Mouse (Mus musculus): Measurements from ENCODE around the gene Hist1h2ai. TPM values are rescaled to one million over a fixed set of nuclear protein-coding genes. Genes with fewer than 3 reads are reported as not detected.
"Not testable (repeated sequence)": the region's sequence is repeated elsewhere in the genome, so short reads cannot be mapped to it uniquely, and the experiment has no call there.

Gene Hist1h2ai
- polyA plus RNA-seq, 1 experiment from 2014 or later = 12.9 TPM

DNA sequence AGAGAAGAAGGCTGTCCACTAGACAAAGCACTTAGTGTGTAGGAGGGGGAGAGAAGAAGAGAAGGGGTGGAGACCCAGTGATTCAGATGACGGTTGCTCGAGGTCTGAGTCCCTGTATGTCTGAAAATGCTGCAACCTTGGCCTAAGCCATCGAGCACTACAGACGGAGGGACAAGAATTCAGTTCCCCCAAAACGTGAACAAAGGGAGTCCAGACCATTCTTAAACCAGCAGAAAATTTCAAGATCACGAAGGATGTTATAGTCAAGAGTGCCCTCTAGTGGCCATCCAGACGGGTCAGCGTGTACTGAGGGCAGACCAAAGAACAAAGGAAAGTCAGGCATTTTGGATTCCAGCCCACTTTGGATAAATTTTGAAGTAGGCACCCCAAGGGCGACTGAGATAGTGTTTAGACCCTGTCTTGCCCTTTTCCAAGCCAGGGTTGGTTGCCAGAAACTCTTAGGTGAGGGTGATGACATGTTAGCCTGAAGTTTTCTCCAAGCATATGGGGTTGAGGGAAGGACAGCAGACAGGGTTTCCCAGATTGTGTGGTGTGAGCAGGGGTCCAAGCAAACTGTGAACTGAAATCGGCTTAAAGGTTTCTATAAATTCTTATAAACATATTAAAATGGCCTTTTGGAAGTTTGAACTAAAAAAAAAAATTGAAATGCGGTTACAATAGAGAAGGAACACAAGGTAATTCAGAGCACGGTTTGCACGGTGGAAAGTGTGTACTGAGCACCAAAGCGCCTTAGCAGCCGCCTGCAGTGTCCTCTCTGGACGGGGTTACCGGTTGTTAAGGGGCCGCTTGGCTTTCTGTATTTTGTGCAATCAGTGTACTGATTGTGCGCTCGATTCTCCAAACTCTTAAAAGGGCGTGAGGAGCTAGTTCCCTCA, 18.0 kb downstream of the Hist1h2ai start:
- Histone ChIP-seq H3K4me3 (peak overlapping the region; percentile 54), H3K27ac (peak overlapping the region; percentile 97), H3K27me3 (no peaks in the 10 kb centered on the region), H3K36me3 (0 out of 2 replicates have a peak, but pooled peaks cover 2% of the 10 kb centered on the region), H3K4me2 (peak overlapping the region; percentile 72), H3K9me3 (no peaks in the 10 kb centered on the region), H3K9ac (peak overlapping the region; percentile 79), H3K4me1 (replicated peaks) (peaks cover 16% of the 10 kb centered on the region)
- ATAC-seq (ENCODE audit: low FRiP score) = peak; percentile 85
- under 1% methylated on average over 21 of the region's 21 CpGs for WGBS

DNA sequence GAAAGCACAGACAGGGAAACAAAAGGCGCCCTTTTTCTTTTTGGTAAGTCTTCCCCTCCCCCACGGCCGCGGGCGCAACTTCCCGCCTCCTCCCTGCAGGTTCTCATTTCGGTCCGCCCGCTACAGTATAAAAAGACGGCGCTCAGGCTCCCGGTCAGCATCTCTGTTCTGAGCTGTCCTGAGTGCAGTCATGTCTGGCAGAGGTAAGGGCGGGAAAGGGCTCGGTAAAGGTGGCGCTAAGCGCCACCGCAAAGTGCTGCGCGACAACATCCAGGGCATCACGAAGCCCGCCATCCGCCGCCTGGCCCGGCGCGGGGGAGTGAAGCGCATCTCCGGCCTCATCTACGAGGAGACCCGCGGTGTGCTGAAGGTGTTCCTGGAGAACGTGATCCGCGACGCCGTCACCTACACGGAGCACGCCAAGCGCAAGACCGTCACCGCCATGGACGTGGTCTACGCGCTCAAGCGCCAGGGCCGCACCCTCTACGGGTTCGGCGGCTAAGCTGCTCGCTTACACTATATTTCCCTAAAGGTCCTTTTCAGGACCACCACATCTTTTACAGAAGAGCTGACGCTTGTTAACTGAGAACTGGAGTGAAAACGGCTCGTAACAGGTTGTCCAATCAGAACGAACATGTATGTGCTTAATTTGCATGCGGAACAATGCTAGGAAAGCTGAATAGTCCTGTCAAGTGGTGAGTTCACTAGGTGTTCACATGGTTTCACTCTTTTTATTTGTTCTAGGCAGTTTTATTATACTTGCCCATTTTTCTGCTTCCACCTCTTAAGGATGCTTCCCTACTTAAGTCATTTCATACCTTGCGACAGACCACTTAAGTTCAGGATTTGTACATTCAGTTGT, 18.9 kb downstream of the Hist1h2ai start, which contains the start of gene Hist1h4j:
Hist1h4j (plus strand) TSS at position 159 of the 862 bp plus-strand sequence.
- peak within 1 kb of the TSS; percentile 97 for H3K27ac ChIP-seq
- H3K9ac ChIP-seq = peak within 1 kb of the TSS; percentile 79
- under 1% methylated on average over 51 of the region's 56 CpGs for WGBS
- not testable (repeated sequence) for H3K27me3 ChIP-seq, H3K36me3 ChIP-seq, H3K9me3 ChIP-seq
- H3K4me2 ChIP-seq = peak within 1 kb of the TSS; percentile 72
- H3K4me1 ChIP-seq (replicated peaks) = peaks cover 16% of the 10 kb centered on the region
- ATAC-seq (ENCODE audit: low FRiP score) = peak; percentile 89
- H3K4me3 ChIP-seq = peak within 1 kb of the TSS; percentile 54

DNA sequence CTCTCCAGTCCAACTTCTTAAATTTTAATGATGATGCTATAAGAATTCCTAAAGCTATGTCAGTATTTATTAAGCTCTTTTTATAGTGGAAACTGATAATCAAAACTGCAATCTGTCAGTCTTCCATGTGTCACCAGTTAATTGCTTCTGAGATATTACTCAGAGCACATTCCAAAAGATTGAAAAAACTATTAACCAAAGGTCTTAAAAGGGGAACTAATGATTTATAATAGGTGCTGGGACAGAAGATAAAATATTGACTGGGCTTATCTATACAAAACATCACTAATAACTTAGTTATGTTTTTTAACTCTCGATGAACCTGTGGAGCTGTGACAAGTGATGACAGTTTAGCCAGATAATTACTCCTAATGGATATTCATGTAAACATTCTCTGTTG, 28.8 kb downstream of the Hist1h2ai start:
- H3K27me3 ChIP-seq = no peaks in the 10 kb centered on the region
- H3K9ac ChIP-seq = no peak overlapping the region
- no peak overlapping the region for H3K27ac ChIP-seq
- no peak overlapping the region for H3K4me3 ChIP-seq
- H3K9me3 ChIP-seq = no peaks in the 10 kb centered on the region
- H3K4me1 ChIP-seq (replicated peaks) = peaks cover 20% of the 10 kb centered on the region
- ATAC-seq (ENCODE audit: low FRiP score) = no peak
- WGBS = 98% methylated on average over 1 of the region's 1 CpGs
- no peaks in the 10 kb centered on the region for H3K36me3 ChIP-seq
- H3K4me2 ChIP-seq = no peak overlapping the region

DNA sequence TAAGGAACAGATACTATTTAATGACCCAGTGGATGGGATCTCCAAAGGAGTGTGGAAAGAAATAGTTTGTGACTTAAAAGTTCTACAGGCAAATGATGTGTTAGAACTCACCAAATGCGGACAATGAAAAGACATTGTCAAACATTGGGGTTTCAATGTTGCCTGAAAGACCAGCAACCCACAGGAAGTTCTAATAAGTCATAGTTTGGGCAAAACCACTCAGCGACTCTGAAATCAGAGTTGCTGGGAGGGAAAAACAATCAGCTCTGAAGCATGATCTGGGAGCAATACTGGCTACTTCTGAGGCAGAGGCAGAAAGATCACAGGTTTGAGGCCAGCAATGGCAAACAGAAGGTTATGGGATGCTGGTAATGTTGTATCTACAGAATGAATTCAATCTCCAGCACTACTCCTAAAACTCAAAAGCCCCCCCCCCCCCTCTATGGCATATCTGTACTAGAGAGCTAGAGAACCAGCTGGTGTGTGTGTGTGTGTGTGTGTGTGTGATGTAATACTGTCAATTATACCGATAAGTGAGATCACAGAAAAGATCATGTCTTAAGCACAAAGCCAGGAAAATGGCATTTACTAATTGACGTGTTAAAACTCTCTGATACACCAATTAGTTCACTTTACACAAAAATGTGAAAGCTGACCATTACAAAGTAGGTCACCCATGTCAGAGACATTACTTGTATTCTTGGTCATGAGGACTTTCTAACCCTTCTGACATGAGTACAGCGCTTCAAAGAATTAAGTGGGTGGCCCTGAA, 33.4 kb downstream of the Hist1h2ai start:
- peaks cover 34% of the 10 kb centered on the region for H3K4me1 ChIP-seq (replicated peaks)
- WGBS = 5% methylated on average over 5 of the region's 5 CpGs
- no peaks in the 10 kb centered on the region for H3K27me3 ChIP-seq
- peak overlapping the region; percentile 84 for H3K4me2 ChIP-seq
- no peaks in the 10 kb centered on the region for H3K36me3 ChIP-seq
- no peaks in the 10 kb centered on the region for H3K9me3 ChIP-seq
- ATAC-seq (ENCODE audit: low FRiP score) = no peak
- H3K9ac ChIP-seq = peak overlapping the region; percentile 79
- peak overlapping the region; percentile 57 for H3K4me3 ChIP-seq
- H3K27ac ChIP-seq = peak overlapping the region; percentile 93

DNA sequence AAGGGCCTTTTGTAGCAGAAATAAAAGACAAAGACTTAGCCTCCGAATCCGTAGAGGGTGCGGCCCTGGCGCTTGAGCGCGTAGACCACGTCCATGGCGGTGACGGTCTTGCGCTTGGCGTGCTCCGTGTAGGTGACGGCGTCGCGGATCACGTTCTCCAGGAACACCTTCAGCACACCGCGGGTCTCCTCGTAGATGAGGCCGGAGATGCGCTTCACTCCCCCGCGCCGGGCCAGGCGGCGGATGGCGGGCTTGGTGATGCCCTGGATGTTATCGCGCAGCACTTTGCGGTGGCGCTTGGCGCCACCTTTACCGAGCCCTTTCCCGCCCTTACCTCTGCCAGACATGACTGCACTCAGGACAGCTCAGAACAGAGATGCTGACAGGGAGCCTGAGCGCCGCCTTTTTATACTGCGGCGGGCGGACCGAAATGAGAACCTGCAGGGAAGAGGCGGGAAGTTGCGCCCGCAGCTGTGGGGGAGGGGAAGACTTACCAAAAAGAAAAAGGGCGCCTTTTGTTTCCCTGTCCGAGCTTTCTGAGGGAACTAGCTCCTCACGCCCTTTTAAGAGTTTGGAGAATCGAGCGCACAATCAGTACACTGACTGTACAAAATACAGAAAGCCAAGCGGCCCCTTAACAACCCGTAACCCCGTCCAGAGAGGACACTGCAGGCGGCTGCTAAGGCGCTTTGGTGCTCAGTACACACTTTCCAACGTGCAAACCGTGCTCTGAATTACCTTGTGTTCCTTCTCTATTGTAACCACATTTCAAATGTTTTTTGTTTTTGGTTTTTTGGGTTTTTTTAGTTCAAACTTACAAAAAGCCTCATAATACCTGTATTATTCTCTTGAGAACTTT, 34.2 kb downstream of the Hist1h2ai start, which contains the start of gene Hist1h4k:
Hist1h4k (minus strand) TSS at position 347 of the 859 bp plus-strand sequence.
- Histone ChIP-seq H3K4me3 (peak within 1 kb of the TSS; percentile 57), H3K4me1 (replicated peaks) (peaks cover 37% of the 10 kb centered on the region), H3K9ac (peak within 1 kb of the TSS; percentile 79), H3K4me2 (peak within 1 kb of the TSS; percentile 84), H3K27ac (peak within 1 kb of the TSS; percentile 93)
- H3K9me3 ChIP-seq, H3K27me3 ChIP-seq, H3K36me3 ChIP-seq: not testable (repeated sequence)
- WGBS = under 1% methylated on average over 47 of the region's 56 CpGs
- peak; percentile 87 for ATAC-seq (ENCODE audit: low FRiP score)

DNA sequence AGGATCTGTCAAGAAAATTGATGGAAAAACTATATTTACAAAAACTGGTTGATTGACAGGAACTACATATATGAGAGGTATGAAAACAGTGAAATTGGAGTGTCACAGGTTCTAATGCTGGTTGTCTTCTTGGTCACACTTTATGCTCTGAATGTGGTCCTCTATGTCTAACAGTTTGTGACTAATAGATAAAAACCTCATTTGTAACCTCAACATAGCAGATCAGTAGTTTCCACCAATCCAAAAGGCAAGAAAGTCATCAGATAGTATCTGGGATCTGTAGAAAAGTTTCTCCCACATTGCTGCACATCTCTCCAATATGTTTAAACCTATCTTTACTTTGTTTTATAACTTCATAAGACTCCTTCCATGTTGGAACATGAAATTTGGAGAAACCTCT, 35.2 kb downstream of the Hist1h2ai start:
- no peaks in the 10 kb centered on the region for H3K36me3 ChIP-seq
- peaks cover 37% of the 10 kb centered on the region for H3K4me1 ChIP-seq (replicated peaks)
- no peak overlapping the region for H3K9ac ChIP-seq
- no peaks in the 10 kb centered on the region for H3K27me3 ChIP-seq
- H3K9me3 ChIP-seq = no peaks in the 10 kb centered on the region
- no peak overlapping the region for H3K4me3 ChIP-seq
- no peak for ATAC-seq (ENCODE audit: low FRiP score)
- no peak overlapping the region for H3K4me2 ChIP-seq
- no peak overlapping the region for H3K27ac ChIP-seq

DNA sequence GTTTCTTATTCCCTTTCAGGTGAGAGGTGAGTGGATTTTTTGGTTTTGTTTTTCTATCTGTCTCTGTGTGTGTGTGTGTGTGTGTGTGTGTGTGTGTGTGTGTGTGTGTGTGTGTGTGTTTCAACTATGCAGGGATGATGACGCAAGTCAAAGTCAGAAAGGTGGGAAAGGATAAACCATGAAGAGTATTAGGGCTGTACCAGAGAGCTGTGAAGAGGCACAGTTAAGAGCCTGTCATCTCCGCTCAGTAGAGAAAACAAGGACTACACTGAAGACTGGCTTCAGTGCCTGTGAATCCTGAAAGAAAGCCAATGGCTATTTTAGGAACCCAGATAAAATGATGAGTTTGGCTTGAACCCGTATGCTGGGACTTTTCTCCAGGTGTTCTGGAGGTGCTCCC, 35.6 kb downstream of the Hist1h2ai start:
- no peak overlapping the region for H3K4me2 ChIP-seq
- no peak overlapping the region for H3K27ac ChIP-seq

DNA sequence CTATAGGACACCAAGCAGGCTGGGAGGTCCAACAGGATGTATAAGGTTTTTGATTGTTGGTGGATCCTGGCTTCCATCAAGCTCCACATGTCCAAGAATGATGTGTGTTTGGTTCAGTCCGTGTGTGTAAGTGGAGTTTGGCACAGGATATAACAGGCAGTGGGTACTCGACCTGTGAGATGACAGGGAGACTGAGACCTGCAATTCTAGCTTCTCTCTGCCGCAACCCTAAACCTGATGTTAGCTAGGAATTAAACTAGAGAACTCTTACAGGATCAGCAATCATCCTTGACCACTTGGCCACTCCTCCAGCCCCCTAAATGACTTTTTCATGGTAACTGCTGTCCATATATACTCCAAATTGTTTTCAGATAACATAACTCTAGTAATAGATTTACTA, 36.1 kb downstream of the Hist1h2ai start:
- no peak overlapping the region for H3K9ac ChIP-seq
- ATAC-seq (ENCODE audit: low FRiP score) = no peak
- no peaks in the 10 kb centered on the region for H3K9me3 ChIP-seq
- 51% methylated on average over 3 of the region's 3 CpGs for WGBS
- peaks cover 34% of the 10 kb centered on the region for H3K4me1 ChIP-seq (replicated peaks)
- 0 out of 2 replicates have a peak overlapping the region, but pooled peaks have one; percentile 76 for H3K4me2 ChIP-seq
- H3K4me3 ChIP-seq = no peak overlapping the region
- H3K27me3 ChIP-seq = no peaks in the 10 kb centered on the region
- 0 out of 2 replicates have a peak overlapping the region, but pooled peaks have one; percentile 48 for H3K27ac ChIP-seq
- H3K36me3 ChIP-seq = no peaks in the 10 kb centered on the region

More for the DNA sequence above, 35.6 kb downstream of the Hist1h2ai start:
- Histone ChIP-seq H3K27me3 (no peaks in the 10 kb centered on the region), H3K4me3 (no peak overlapping the region), H3K9ac (no peak overlapping the region), H3K9me3 (no peaks in the 10 kb centered on the region), H3K36me3 (no peaks in the 10 kb centered on the region), H3K4me1 (replicated peaks) (peaks cover 37% of the 10 kb centered on the region)
- WGBS = 82% methylated on average over 3 of the region's 3 CpGs
- ATAC-seq (ENCODE audit: low FRiP score) = no peak

DNA sequence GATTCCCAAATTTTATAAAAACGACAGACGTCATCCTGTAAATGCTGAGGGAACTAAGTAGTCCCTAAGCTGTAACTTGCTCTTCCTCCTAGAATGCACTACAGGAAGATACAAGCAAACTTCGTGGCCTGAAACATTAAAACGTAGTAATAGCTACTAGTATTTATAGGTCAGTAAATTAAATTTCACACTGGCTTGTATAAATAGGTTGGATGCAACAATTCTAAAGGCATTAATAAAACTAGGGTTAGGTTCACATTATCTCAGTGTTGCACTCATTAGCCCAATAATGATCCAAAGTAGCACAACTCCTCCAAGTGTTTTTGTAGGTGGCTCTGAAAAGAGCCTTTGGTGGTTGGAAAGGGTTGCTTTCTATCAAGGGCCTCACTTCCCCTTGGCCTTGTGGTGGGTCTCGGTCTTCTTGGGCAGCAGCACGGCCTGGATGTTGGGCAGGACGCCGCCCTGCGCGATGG, 36.9 kb downstream of the Hist1h2ai start:
- peak overlapping the region; percentile 44 for H3K4me3 ChIP-seq
- H3K27ac ChIP-seq = peak overlapping the region; percentile 95
- H3K4me1 ChIP-seq (replicated peaks) = peaks cover 31% of the 10 kb centered on the region
- no peaks in the 10 kb centered on the region for H3K27me3 ChIP-seq
- H3K4me2 ChIP-seq = peak overlapping the region; percentile 76
- no peaks in the 10 kb centered on the region for H3K36me3 ChIP-seq
- H3K9ac ChIP-seq = peak overlapping the region; percentile 74
- WGBS = 5% methylated on average over 10 of the region's 10 CpGs
- H3K9me3 ChIP-seq = no peaks in the 10 kb centered on the region
- no peak for ATAC-seq (ENCODE audit: low FRiP score)

DNA sequence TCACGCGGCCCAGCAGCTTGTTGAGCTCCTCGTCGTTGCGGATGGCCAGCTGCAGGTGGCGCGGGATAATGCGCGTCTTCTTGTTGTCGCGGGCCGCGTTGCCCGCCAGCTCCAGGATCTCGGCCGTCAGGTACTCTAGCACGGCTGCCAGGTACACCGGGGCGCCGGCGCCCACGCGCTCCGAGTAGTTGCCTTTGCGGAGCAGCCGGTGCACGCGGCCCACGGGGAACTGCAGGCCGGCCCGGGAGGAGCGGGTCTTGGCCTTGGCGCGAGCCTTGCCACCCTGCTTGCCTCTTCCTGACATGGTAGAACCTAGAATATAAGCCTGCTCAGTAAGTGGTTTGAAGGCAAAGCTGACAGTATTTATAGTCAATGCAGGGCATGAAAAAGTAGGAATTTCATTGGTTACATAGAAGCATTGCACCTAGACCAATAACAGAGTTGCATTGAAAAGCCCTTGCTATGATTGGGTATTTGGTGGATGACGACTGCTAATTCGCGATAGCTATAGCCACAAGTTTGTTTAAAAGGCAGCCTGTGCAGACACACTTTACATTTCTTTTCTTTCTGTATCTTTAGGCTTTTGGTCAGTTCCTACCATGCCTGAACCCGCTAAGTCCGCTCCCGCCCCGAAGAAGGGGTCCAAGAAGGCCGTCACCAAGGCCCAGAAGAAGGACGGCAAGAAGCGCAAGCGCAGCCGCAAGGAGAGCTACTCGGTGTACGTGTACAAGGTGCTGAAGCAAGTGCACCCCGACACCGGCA, 37.5 kb downstream of the Hist1h2ai start, which contains the start of the genes Hist1h2ak and Hist1h2bn:
Hist1h2ak (minus strand) TSS at position 304 of the 762 bp plus-strand sequence.
Hist1h2bn (plus strand) TSS at position 600 of the 762 bp plus-strand sequence.
- peak within 1 kb of the TSS; percentile 76 for H3K4me2 ChIP-seq
- H3K36me3 ChIP-seq, H3K9me3 ChIP-seq, H3K27me3 ChIP-seq: not testable (repeated sequence)
- H3K4me1 ChIP-seq (replicated peaks) = peaks cover 28% of the 10 kb centered on the region
- peak; percentile 96 for ATAC-seq (ENCODE audit: low FRiP score)
- WGBS = under 1% methylated on average over 46 of the region's 50 CpGs
- H3K9ac ChIP-seq = peak within 1 kb of the TSS; percentile 74
- peak within 1 kb of the TSS; percentile 95 for H3K27ac ChIP-seq
- peak within 1 kb of the TSS; percentile 44 for H3K4me3 ChIP-seq
